Mouse (Mus musculus) MEL (cell line): Measurements from ENCODE around the gene Peli2. TPM values are rescaled to one million over a fixed set of nuclear protein-coding genes. Genes with fewer than 3 reads are reported as not detected.

Experiments used
- DNase-seq: peaks from one replicate; pipeline ENCODE4 v3.0.0; 2011; ENCODE audit warnings: low read depth, low spot score
- H3K27ac ChIP-seq: 2 replicates; pipeline ENCODE4 v1.5.1; 2012; ENCODE audit warnings: low read depth, mild to moderate bottlenecking, control low read depth, low read length, moderate library complexity; ENCODE audit not compliant: control insufficient read depth
- H3K27me3 ChIP-seq, 2 experiments: fragments of 150-350 bp in 1 of 2; sonication (generic) in 1 of 2; 2 replicates each; pipeline ENCODE4 v1.6.1; 2012; ENCODE audit warnings: low read length in 2 of 2, mild to moderate bottlenecking in 2 of 2, improper control_type of control experiment in 1 of 2, moderate library complexity in 1 of 2; ENCODE audit not compliant: insufficient read depth in 2 of 2, control insufficient read depth in 1 of 2
- H3K36me3 ChIP-seq, 2 experiments: 2 replicates each; pipeline ENCODE4 v1.6.1; 2012 to 2014; ENCODE audit warnings: low read length in 2 of 2, improper control_type of control experiment in 1 of 2, inconsistent platforms in 1 of 2, mild to moderate bottlenecking in 1 of 2; ENCODE audit not compliant: insufficient read depth in 2 of 2, control insufficient read depth in 1 of 2
- H3K4me1 ChIP-seq, 2 experiments: fragments of 150-350 bp in 1 of 2; sonication (generic) in 1 of 2; 2 replicates each; pipeline ENCODE4 v1.6.1; 2012; ENCODE audit warnings: low read length in 2 of 2, improper control_type of control experiment in 1 of 2, mild to moderate bottlenecking in 1 of 2; ENCODE audit not compliant: insufficient read depth in 2 of 2, control insufficient read depth in 1 of 2
- H3K4me3 ChIP-seq, 2 experiments: fragments of 150-350 bp in 1 of 2; sonication (generic) in 1 of 2; 2 replicates each; pipeline ENCODE4 v1.5.1; 2012; ENCODE audit warnings: low read depth in 2 of 2, low read length in 2 of 2, mild to moderate bottlenecking in 2 of 2, moderate library complexity in 2 of 2, control low read depth in 1 of 2, improper control_type of control experiment in 1 of 2; ENCODE audit not compliant: control insufficient read depth in 1 of 2, insufficient read depth in 1 of 2
- H3K79me2 ChIP-seq: 2 replicates; pipeline ENCODE4 v1.6.1; 2012; ENCODE audit warnings: mild to moderate bottlenecking, low read length, moderate library complexity; ENCODE audit not compliant: control insufficient read depth, poor library complexity, insufficient read depth
- H3K9ac ChIP-seq: 2 replicates; pipeline ENCODE4 v1.6.1; 2012; ENCODE audit warnings: low read depth, mild to moderate bottlenecking, control low read depth, low read length, moderate library complexity; ENCODE audit not compliant: control insufficient read depth, poor library complexity, severe bottlenecking
- H3K9me3 ChIP-seq: fragments of 150-350 bp; sonication (generic); replicated peaks from 2 replicates; pipeline ENCODE4 v1.6.1; 2012; ENCODE audit warnings: mild to moderate bottlenecking, low read length, improper control_type of control experiment, moderate library complexity; ENCODE audit not compliant: insufficient read depth
- BHLHE40 ChIP-seq: IDR thresholded peaks from 2 replicates; pipeline ENCODE4 v1.6.1; 2012; ENCODE audit warnings: low read depth, mild to moderate bottlenecking, inconsistent platforms, low read length, improper control_type of control experiment, borderline replicate concordance
- CHD1 ChIP-seq: IDR thresholded peaks from 2 replicates; pipeline ENCODE4 v1.6.1; 2012; ENCODE audit warnings: low read depth, mild to moderate bottlenecking, inconsistent platforms, low read length, improper control_type of control experiment
- CHD2 ChIP-seq: IDR thresholded peaks from 2 replicates; pipeline ENCODE4 v1.6.1; 2011; ENCODE audit warnings: low read length, improper control_type of control experiment
- CTCF ChIP-seq, 3 experiments: IDR thresholded peaks in 2 of 3; conservative IDR thresholded peaks in 1 of 3; 2 replicates each; pipeline ENCODE4 v1.5.1; 2011 to 2012; ENCODE audit warnings: low read length in 3 of 3, low read depth in 2 of 3, mild to moderate bottlenecking in 2 of 3, improper control_type of control experiment in 1 of 3, inconsistent platforms in 1 of 3, mixed read lengths in 1 of 3, moderate library complexity in 1 of 3; ENCODE audit not compliant: control insufficient read depth in 1 of 3, insufficient read depth in 1 of 3, poor library complexity in 1 of 3, severe bottlenecking in 1 of 3
- EP300 ChIP-seq, 2 experiments: IDR thresholded peaks; 2 replicates each; pipeline ENCODE4 v1.6.1; 2011; ENCODE audit warnings: improper control_type of control experiment in 2 of 2, low read length in 2 of 2, low read depth in 1 of 2, mild to moderate bottlenecking in 1 of 2
- ETS1 ChIP-seq: IDR thresholded peaks from 2 replicates; pipeline ENCODE4 v1.6.1; 2012; ENCODE audit warnings: low read depth, mild to moderate bottlenecking, inconsistent platforms, low read length, improper control_type of control experiment, moderate library complexity
- GABPA ChIP-seq: IDR thresholded peaks from 2 replicates; pipeline ENCODE4 v1.6.1; 2012; ENCODE audit warnings: low read depth, mild to moderate bottlenecking, inconsistent platforms, low read length, improper control_type of control experiment, moderate library complexity
- GATA1 ChIP-seq: IDR thresholded peaks from 2 replicates; pipeline ENCODE4 v1.6.1; 2011; ENCODE audit warnings: low read depth, low read length, improper control_type of control experiment
- HCFC1 ChIP-seq: IDR thresholded peaks from 2 replicates; pipeline ENCODE4 v1.6.1; 2012; ENCODE audit warnings: low read depth, mild to moderate bottlenecking, inconsistent platforms, low read length, improper control_type of control experiment, moderate library complexity
- JUND ChIP-seq: IDR thresholded peaks from 2 replicates; pipeline ENCODE4 v1.6.1; 2011; ENCODE audit warnings: low read depth, mild to moderate bottlenecking, improper control_type of control experiment, low read length
- MAFK ChIP-seq: IDR thresholded peaks from 2 replicates; pipeline ENCODE4 v1.6.1; 2011; ENCODE audit warnings: low read depth, mild to moderate bottlenecking, low read length, improper control_type of control experiment, borderline replicate concordance
- MAX ChIP-seq: IDR thresholded peaks from 2 replicates; pipeline ENCODE4 v1.6.1; 2011; ENCODE audit warnings: low read length, improper control_type of control experiment
- MEF2A ChIP-seq: IDR thresholded peaks from 2 replicates; pipeline ENCODE4 v1.6.1; 2014; ENCODE audit warnings: low read depth, mild to moderate bottlenecking, inconsistent platforms, low read length, improper control_type of control experiment; ENCODE audit not compliant: poor library complexity, insufficient replicate concordance, severe bottlenecking; ENCODE audit errors: extremely low read depth
- MXI1 ChIP-seq: IDR thresholded peaks from 2 replicates; pipeline ENCODE4 v1.6.1; 2011; ENCODE audit warnings: mild to moderate bottlenecking, low read depth, low read length, improper control_type of control experiment
- NELFE ChIP-seq: IDR thresholded peaks from 2 replicates; pipeline ENCODE4 v1.6.1; 2011; ENCODE audit warnings: low read depth, low read length, improper control_type of control experiment
- POLR2A ChIP-seq, 2 experiments: IDR thresholded peaks; 2 replicates each; pipeline ENCODE4 v1.6.1; 2011 to 2012; ENCODE audit warnings: low read length in 2 of 2, mild to moderate bottlenecking in 2 of 2, control low read depth in 1 of 2, improper control_type of control experiment in 1 of 2, low read depth in 1 of 2, moderate library complexity in 1 of 2; ENCODE audit not compliant: control insufficient read depth in 1 of 2, insufficient read depth in 1 of 2, poor library complexity in 1 of 2
- POLR2AphosphoS2 ChIP-seq: IDR thresholded peaks from 2 replicates; pipeline ENCODE4 v1.6.1; 2011; ENCODE audit warnings: low read length, improper control_type of control experiment
- POLR2AphosphoS5 ChIP-seq: IDR thresholded peaks from 2 replicates; pipeline ENCODE4 v1.6.1; 2012; ENCODE audit warnings: low read depth, borderline replicate concordance, mild to moderate bottlenecking, inconsistent platforms, low read length, moderate library complexity, mixed read lengths
- RAD21 ChIP-seq: IDR thresholded peaks from 2 replicates; pipeline ENCODE4 v1.6.1; 2011; ENCODE audit warnings: mild to moderate bottlenecking, low read depth, low read length, improper control_type of control experiment
- SIN3A ChIP-seq: IDR thresholded peaks from 2 replicates; pipeline ENCODE4 v1.6.1; 2012; ENCODE audit warnings: low read length, improper control_type of control experiment, inconsistent platforms
- SMC3 ChIP-seq: IDR thresholded peaks from 2 replicates; pipeline ENCODE4 v1.6.1; 2011; ENCODE audit warnings: low read depth, low read length, improper control_type of control experiment
- TAL1 ChIP-seq: IDR thresholded peaks from 2 replicates; pipeline ENCODE4 v1.6.1; 2012; ENCODE audit warnings: mild to moderate bottlenecking, inconsistent platforms, low read length, moderate library complexity, mixed read lengths
- TCF12 ChIP-seq: IDR thresholded peaks from 2 replicates; pipeline ENCODE4 v1.6.1; 2014; ENCODE audit warnings: low read depth, mild to moderate bottlenecking, inconsistent platforms, low read length, improper control_type of control experiment, moderate library complexity
- USF2 ChIP-seq, 2 experiments: IDR thresholded peaks; 2 replicates each; pipeline ENCODE4 v1.6.1; 2011 to 2012; ENCODE audit warnings: improper control_type of control experiment in 2 of 2, low read length in 2 of 2, borderline replicate concordance in 1 of 2, inconsistent platforms in 1 of 2, low read depth in 1 of 2, mild to moderate bottlenecking in 1 of 2; ENCODE audit not compliant: insufficient read depth in 1 of 2
- ZKSCAN1 ChIP-seq: IDR thresholded peaks from 2 replicates; pipeline ENCODE4 v1.6.1; 2012; ENCODE audit warnings: low read depth, mild to moderate bottlenecking, inconsistent platforms, low read length, improper control_type of control experiment, moderate library complexity
- ZMIZ1 ChIP-seq: IDR thresholded peaks from 2 replicates; pipeline ENCODE4 v1.6.1; 2012; ENCODE audit warnings: low read depth, mild to moderate bottlenecking, inconsistent platforms, low read length, improper control_type of control experiment, moderate library complexity
- ZNF384 ChIP-seq: IDR thresholded peaks from 2 replicates; pipeline ENCODE4 v1.6.1; 2012; ENCODE audit warnings: low read depth, mild to moderate bottlenecking, inconsistent platforms, low read length, improper control_type of control experiment
- polyA plus RNA-seq, 2 experiments: library from polyadenylated mRNA; stranded (reverse) in 1 of 2; unstranded in 1 of 2; fragments of >175 nt in 1 of 2; fragments of >200 nt in 1 of 2; gene quantifications; 2 replicates each; pipeline versions ENCODE4 v1.2.1 to v1.2.4; 2012; ENCODE audit warnings: low replicate concordance in 2 of 2, low read depth in 1 of 2; ENCODE audit not compliant: insufficient read length in 2 of 2, insufficient read depth in 1 of 2, missing spikeins in 1 of 2
- total RNA-seq: library from RNA; depleted of rRNA; stranded (reverse); fragments of 300-350 nt; gene quantifications from 2 replicates; pipeline ENCODE4 v1.2.3, GENCODE M21; 2012

Peli2 gene
- total and polyA plus RNA-seq, 3 experiments: not detected

- Histone ChIP-seq H3K79me2 (no peaks in the 10 kb centered on the region), H3K9me3 (no peaks in the 10 kb centered on the region), H3K36me3 (no peaks in the 10 kb centered on the region), H3K4me3 (no peak overlapping the region), H3K9ac (no peak overlapping the region), H3K27ac (no peak overlapping the region), H3K4me1 (no peaks in the 10 kb centered on the region), H3K27me3 (no peaks in the 10 kb centered on the region)
- no peak for DNase-seq
- TF ChIP-seq ZNF384 (no peak), MEF2A (no peak), HCFC1 (no peak), TCF12 (no peak), GABPA (no peak), POLR2A (IDR thresholded peaks at IDR 0.05; ENCODE audit: control insufficient read depth in 1 of 2, insufficient read depth in 1 of 2, low read depth in 1 of 2, low read length in 2 of 2, poor library complexity in 1 of 2) (no peak), MAX (no peak), CHD2 (no peak), POLR2AphosphoS2 (no peak), GATA1 (no peak), MAFK (no peak), POLR2AphosphoS5 (no peak), CHD1 (no peak)
These were observed 176.2 kb downstream of the Peli2 start for GRCm38 (mm10) chr14:48296820-48297219.

GRCm38 (mm10) chr14:48302471-48303186 lies 182.0 kb downstream of the Peli2 start:
- no peak overlapping the region for H3K9ac ChIP-seq
- H3K79me2 ChIP-seq: no peaks in the 10 kb centered on the region
- H3K4me1 ChIP-seq: no peaks in the 10 kb centered on the region
- TF ChIP-seq POLR2AphosphoS2 (no peak), USF2 (IDR thresholded peaks at IDR 0.05; ENCODE audit: borderline replicate concordance in 1 of 2, insufficient read depth in 1 of 2, low read depth in 1 of 2, low read length in 2 of 2) (no peak), MAX (no peak), ETS1 (no peak), MXI1 (no peak), GATA1 (no peak), JUND (no peak), CTCF (IDR thresholded peaks at IDR 0.05 in 2 of 3, conservative IDR thresholded peaks at IDR 0.05 in 1 of 3; ENCODE audit: control insufficient read depth in 1 of 3, insufficient read depth in 1 of 3, low read depth in 2 of 3, low read length in 3 of 3, poor library complexity in 1 of 3, severe bottlenecking in 1 of 3) (no peak), EP300 (IDR thresholded peaks at IDR 0.05; ENCODE audit: low read depth in 1 of 2, low read length in 2 of 2) (no peak), NELFE (no peak), CHD1 (no peak), ZKSCAN1 (no peak), TAL1 (no peak), RAD21 (no peak), SMC3 (no peak), BHLHE40 (no peak), SIN3A (no peak), TCF12 (no peak), ZMIZ1 (no peak)
- no peaks in the 10 kb centered on the region for H3K9me3 ChIP-seq
- no peaks in the 10 kb centered on the region for H3K27me3 ChIP-seq
- H3K27ac ChIP-seq: no peak overlapping the region
- no peak overlapping the region for H3K4me3 ChIP-seq
- no peaks in the 10 kb centered on the region for H3K36me3 ChIP-seq
- no peak for DNase-seq
